Mouse (Mus musculus) lung, adult 2 months (tissue): ENCODE measurements around the gene Gm10134. TPM values are rescaled to one million over a fixed set of nuclear protein-coding genes. Genes with fewer than 3 reads are reported as not detected.

ENCODE experiments used
- DNase-seq: peaks from one replicate; pipeline ENCODE4 v3.0.0; 2022
- H3K4me1 ChIP-seq: fragments of 200-500 bp; 2 replicates; pipeline ENCODE4 v1.6.1; 2011; ENCODE audit warnings: low read length; ENCODE audit not compliant: control insufficient read depth, insufficient read depth
- H3K4me3 ChIP-seq: fragments of 200-500 bp; replicated peaks from 2 replicates; pipeline ENCODE3; 2011; ENCODE audit warnings: low read depth, mild to moderate bottlenecking, control low read depth, low read length; ENCODE audit errors: extremely low read depth
- CTCF ChIP-seq: fragments of 200-500 bp; IDR thresholded peaks from 2 replicates; pipeline ENCODE4 v1.5.1; 2011; ENCODE audit warnings: mild to moderate bottlenecking, low read length, control low read depth; ENCODE audit not compliant: insufficient read depth
- POLR2A ChIP-seq: fragments of 200-500 bp; IDR thresholded peaks from 2 replicates; pipeline ENCODE4 v1.6.1; 2011; ENCODE audit warnings: low read depth, mild to moderate bottlenecking, control low read depth, low read length, borderline replicate concordance; ENCODE audit errors: extremely low read depth
- WGBS: fragments of 180-500 bp; shearing (Covaris S2); methylation state at CpG from one replicate; pipeline ENCODE4 v1.1.7; 2018; 5-methylcytosine and 5-hydroxymethylcytosine counted together
- polyA plus RNA-seq: library from polyadenylated mRNA; depleted of rRNA; stranded (reverse); fragments of >200 nt; gene quantifications from 2 replicates; pipeline ENCODE4 v1.2.3, GENCODE M21; 2012

The Gm10134 gene
- polyA plus RNA-seq, 1 experiment = 1.1 TPM

DNA sequence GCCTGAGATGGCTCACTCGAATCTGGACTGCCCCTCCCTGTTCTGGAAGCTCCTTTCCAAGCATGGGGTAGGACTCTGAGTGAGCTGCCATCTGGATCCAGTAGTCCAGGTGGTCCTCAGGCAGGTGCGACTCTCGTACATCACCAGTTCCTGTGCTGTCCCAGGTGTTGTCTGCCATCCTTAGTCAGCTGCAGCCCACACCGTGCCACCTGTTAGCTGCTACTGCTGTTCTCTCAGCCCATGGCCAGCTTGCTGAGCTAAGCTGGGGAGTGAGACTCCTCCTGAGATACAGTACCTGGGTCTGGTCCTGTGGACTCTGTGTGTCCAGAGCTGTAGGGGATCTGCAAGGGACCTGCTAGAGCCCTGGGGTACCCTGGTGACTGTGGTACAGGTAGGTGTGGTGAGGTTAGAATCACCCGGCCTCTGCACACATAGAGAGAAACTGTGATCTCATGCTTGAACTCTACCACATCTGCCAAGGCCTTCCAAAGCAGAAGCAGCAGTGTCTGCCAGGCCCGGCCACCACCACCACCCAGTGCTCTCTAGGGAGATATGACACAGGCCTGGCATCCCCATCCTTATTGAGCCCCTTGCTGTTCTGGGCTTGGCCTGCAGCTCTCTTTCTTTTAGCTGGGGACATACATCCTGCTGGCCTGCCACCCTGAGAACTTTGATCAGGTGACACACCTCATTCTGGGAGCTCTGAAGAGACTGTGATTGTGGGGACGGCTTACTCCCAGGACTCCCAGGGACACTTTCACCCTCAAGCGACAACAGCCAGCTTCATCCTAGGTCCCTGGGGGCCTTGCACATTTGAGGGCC lies 32.3 kb downstream of the Gm10134 start:
- no peak for DNase-seq
- Histone ChIP-seq H3K4me3 (no peak overlapping the region), H3K4me1 (peaks cover 19% of the 10 kb centered on the region)
- TF ChIP-seq CTCF (no peak), POLR2A (no peak)
- 70% methylated on average over 8 of the region's 8 CpGs for WGBS

DNA sequence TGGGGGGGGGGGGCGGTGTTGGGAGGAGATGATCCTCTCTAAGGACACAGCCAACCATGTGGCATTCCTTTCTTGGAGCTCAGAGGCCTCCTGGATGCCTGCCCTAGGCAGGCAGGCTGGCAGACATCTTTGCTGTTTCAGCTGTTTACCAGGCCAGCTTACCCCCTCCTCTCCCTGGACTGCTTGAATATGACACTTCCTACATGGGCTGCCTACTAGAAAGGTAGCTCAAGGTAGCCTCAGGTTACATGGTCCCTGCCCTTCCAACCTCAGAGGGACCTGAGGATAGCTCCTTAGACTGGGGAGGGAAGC lies 32.9 kb downstream of the Gm10134 start:
- peaks cover 19% of the 10 kb centered on the region for H3K4me1 ChIP-seq
- no peak for DNase-seq

DNA sequence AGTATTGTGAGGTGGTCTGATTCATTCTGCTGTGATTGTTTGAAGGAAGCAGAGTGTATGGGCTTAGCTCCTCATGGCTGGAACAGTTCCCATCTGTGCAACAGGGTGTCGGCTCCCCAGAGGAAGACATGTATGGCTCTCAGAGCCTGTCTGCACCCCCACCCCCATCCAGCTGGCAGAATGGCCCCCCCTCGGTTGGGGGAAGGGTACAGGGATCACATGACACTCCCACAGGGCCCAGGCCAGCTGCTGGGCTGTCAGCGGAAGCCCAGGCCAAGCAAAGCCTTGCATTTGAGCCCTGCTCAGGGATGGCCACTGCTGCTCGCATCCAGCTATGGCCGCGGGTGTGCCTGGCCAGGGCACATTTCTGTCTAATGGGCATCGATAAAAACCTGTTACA lies 33.3 kb downstream of the Gm10134 start:
- DNase-seq = no peak

More for the DNA sequence above, 32.9 kb downstream of the Gm10134 start:
- no peak overlapping the region for H3K4me3 ChIP-seq
- TF ChIP-seq POLR2A = no peak
- no peak for TF ChIP-seq CTCF
- WGBS = 29% methylated on average over 1 of the region's 1 CpGs

DNA sequence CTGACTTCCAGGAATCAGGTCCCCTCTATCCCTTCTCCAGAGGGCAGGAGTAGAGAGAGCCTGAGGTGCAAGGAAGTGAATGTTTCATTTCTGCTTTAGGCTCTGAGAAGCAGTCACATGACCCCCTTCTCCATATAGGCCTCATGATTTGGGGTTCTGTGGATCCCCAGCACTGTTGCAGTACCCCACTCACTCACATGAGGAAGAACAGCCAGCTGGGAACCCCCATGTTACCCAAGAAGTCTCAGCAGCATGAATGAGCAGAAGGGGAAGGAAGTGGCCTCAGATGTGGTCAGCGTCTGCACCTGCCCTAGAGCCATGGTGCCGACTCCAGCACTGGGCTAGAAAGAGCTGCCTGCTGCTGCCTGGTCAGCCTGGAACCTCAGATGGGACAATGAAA lies 34.1 kb downstream of the Gm10134 start:
- TF ChIP-seq CTCF = no peak
- TF ChIP-seq POLR2A = no peak
- Histone ChIP-seq H3K4me1 (peaks cover 19% of the 10 kb centered on the region), H3K4me3 (no peak overlapping the region)
- peak; percentile 17 for DNase-seq
- WGBS = 44% methylated on average over 2 of the region's 2 CpGs

More for the DNA sequence above, 33.3 kb downstream of the Gm10134 start:
- Histone ChIP-seq H3K4me1 (peaks cover 19% of the 10 kb centered on the region), H3K4me3 (no peak overlapping the region)
- TF ChIP-seq POLR2A = no peak
- no peak for TF ChIP-seq CTCF
- WGBS = 27% methylated on average over 7 of the region's 7 CpGs

DNA sequence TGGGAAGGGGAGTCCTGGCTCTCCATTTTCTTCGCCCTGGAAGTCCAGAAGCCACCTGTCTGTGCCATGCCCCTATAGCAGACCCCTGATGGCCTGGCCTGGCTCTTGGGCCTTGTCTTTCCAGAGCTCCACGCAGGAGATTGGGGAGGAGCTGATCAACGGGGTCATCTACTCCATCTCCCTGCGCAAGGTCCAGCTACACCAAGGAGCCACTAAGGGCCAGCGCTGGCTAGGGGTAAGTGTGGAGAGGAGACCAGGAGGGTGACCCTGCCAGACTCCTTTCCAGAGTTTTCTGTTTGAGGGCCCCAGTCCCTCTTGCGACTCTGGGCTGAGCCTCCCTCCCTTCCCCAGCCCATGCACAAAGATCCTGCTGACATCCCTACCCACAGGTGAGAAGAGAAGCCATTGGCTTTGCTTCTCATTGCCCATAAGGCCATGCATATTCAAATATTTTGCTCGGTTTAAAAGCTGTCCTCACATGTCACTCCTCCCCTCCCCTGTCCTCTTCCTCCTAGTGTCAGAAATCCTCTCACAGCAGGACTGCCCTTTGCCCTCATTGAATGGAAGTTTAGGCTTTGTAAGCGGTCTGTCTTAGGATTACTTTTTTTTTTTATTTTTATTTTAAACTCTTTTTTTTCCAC lies 34.8 kb downstream of the Gm10134 start:
- TF ChIP-seq POLR2A = no peak
- no peak for TF ChIP-seq CTCF
- Histone ChIP-seq H3K4me3 (no peak overlapping the region), H3K4me1 (peaks cover 18% of the 10 kb centered on the region)
- 80% methylated on average over 8 of the region's 8 CpGs for WGBS
- no peak for DNase-seq

DNA sequence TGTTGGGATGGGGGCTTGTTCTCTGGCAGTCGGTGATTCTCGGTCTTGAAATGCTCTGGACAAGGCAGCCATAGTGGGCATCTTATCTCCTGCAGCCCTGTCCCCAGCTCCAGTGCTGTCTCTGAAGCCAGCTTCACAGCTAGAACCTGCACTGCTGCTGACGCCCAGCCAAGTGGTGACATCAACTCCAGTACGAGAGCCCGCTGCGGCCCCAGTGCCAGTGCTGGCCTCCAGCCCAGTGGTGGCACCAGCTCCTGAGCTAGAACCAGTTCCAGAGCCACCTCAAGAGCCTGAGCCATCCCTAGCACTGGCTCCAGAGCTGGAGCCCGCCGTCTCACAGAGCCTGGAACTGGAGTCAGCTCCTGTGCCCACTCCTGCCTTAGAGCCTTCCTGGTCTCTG lies 38.0 kb downstream of the Gm10134 start:
- TF ChIP-seq POLR2A (no peak), CTCF (no peak)
- DNase-seq = no peak
- Histone ChIP-seq H3K4me3 (no peak overlapping the region), H3K4me1 (peaks cover 7% of the 10 kb centered on the region)
- WGBS = 80% methylated on average over 8 of the region's 8 CpGs

DNA sequence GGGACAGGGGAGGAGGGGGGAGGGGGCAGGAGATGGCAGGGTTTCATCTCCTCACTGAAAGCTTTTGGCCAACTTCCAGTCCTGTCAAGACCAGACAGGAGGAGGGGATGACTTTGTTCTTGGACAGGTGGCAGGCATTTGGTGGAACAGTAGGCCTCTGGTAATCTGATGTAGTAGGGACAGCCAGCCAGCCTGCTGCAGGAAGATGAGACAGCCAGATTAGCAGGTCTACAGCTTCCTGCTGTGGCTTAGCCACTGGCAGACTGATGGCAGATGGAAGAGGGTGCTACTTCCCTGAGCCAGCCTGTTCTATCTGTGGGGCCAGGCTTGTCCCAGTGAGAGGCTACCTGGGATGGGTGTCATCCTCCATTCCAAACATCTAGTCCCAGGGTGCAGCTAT lies 40.1 kb downstream of the Gm10134 start:
- no peaks in the 10 kb centered on the region for H3K4me1 ChIP-seq
- H3K4me3 ChIP-seq = no peak overlapping the region
- TF ChIP-seq CTCF = no peak
- no peak for TF ChIP-seq POLR2A
- no peak for DNase-seq

DNA sequence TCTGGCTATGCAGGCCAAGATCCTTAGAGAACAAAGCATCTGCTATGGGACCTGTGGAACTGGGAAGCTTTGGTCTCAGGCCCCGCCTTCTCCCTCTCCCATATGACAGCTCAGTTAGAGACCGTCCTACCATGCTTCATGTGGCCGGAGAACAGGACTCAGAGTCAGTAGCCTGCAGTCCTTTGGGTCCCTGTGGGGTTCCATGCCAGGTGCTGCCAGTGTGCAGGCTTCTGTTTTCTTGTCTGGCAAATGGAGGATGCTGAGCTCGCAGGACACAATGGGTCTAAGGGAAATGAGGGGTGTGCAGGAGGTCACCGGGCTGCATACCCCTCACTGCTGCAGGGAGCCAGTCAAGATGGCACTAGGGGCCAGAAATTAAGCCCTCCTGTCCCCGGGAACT lies 40.7 kb downstream of the Gm10134 start:
- Histone ChIP-seq H3K4me3 (no peak overlapping the region), H3K4me1 (no peaks in the 10 kb centered on the region)
- TF ChIP-seq CTCF = no peak
- TF ChIP-seq POLR2A = no peak
- no peak for DNase-seq
- 79% methylated on average over 6 of the region's 6 CpGs for WGBS

DNA sequence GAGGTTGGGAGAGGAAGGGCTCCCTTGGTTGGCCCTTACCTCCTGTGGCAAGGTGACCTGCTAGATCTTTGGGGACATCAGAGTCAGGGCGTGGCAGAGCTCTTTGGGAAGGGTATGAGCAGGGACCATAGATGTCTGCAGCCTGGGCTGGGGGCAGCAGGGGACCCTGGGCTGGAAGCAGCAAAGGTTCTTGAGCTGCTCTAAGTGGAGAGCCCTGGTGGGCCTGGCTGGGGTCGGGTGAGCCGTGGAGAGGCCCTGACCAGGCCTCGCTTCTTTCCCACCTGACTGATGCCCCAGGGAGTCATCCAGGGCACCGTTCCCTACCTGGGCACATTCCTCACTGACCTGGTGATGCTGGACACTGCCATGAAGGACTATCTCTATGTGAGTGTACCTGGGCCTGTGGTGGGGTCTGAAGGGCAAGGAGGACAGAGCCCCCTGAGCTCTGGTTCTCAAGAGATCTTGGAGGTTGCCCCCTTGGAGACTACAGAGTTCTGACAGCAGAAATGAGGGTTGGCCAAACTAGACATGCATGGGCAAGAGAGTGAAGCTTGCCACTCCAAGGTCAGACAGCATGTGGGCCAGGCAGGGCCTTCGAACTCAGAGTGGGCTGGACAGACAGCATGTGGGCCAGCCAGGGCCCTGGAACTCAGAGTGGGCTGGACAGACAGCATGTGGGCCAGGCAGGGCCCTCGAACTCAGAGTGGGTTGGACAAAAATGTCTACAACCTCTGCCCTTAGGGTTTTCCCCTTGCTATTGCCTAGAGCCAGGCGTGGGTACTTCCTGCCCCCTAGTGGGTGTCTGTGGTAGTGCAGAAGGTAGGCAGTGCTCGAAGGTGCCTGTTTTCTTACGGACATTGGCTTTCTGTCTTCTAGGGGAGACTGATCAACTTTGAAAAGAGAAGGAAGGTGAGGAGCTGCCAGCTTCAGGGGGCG lies 41.6 kb downstream of the Gm10134 start:
- no peak for TF ChIP-seq POLR2A
- TF ChIP-seq CTCF = peak; percentile 99
- 50% methylated on average over 11 of the region's 11 CpGs for WGBS
- peak; percentile 86 for DNase-seq

DNA sequence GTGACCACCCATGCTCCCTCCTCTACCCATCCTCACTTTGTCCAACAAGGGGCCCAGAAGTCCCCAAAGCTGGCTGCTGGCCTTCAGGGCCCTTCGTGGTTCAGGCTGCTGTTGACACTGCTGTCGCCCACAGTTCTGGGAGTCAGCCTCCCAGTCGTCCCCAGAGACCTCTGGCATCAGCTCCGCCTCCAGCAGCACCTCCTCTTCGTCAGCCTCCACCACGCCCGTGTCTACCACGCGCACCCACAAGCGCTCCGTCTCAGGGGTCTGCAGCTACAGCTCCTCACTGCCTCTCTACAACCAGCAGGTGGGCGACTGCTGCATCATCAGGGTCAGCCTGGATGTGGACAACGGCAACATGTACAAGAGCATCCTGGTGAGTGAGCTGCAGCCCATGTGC lies 43.3 kb downstream of the Gm10134 start:
- TF ChIP-seq CTCF (no peak), POLR2A (no peak)
- 91% methylated on average over 13 of the region's 13 CpGs for WGBS
- no peak for DNase-seq

More for the DNA sequence above, 41.6 kb downstream of the Gm10134 start:
- H3K4me3 ChIP-seq = no peak overlapping the region
- no peaks in the 10 kb centered on the region for H3K4me1 ChIP-seq

More for the DNA sequence above, 43.3 kb downstream of the Gm10134 start:
- no peak overlapping the region for H3K4me3 ChIP-seq
- no peaks in the 10 kb centered on the region for H3K4me1 ChIP-seq
